Mouse (Mus musculus) ES-CJ7 (cell line): ENCODE measurements around the gene Isyna1.
"Not testable (repeated sequence)": the region's sequence is repeated elsewhere in the genome, so short reads cannot be mapped to it uniquely, and the experiment has no call there.

Experiments
- DNase-seq: peaks from one replicate; pipeline ENCODE4 v3.0.0; 2011; ENCODE audit warnings: low read depth, low spot score

Gene Isyna1

GRCm38 (mm10) chr8:70574915-70575314, 19.3 kb upstream of the Isyna1 start:
- no peak for DNase-seq

GRCm38 (mm10) chr8:70577207-70577606, 17.0 kb upstream of the Isyna1 start:
- no peak for DNase-seq

DNA sequence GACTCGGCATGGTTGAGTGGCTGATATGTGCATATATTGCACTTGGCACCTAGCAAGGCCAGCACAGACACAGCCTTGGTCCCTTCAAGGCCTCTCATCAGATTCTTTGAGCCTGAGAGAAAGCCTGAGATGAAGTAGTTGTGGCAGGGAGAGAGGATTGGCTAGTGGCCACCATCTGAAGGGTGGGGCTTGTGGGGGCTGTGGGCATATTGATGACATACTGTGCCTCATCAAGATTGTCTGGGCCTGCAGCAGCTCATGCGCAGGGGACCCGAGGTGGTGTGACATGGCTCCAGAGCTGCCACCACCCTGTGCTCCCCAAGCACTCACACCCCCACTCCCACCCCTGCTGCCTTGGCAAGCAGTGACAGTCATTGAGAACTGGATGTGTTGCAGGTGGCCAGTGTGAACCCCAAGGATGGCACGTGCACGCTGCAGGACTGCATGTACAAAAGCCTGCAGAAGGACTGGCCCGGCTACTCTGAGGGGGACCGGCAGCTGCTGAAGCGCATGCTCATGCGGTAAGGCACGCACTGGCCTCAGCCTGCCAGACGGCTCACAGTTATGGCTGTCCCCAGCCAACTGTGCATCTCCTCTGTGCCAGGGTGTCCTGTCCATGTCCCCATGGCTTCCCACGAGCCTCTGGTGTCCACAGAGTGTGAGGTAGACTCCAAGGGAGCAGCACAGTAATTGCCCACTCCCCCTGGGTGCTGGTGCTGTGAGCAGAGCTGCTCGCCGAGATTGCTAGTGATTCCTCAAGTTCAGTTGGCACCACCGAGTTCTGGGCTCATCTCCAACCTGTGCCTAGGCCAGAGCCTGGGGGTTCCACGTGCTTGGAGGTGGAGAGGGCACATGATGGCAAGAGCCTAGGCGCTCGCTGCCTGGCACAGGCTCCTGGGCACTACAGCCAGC, 10.4 kb upstream of the Isyna1 start:
- DNase-seq = no peak

DNA sequence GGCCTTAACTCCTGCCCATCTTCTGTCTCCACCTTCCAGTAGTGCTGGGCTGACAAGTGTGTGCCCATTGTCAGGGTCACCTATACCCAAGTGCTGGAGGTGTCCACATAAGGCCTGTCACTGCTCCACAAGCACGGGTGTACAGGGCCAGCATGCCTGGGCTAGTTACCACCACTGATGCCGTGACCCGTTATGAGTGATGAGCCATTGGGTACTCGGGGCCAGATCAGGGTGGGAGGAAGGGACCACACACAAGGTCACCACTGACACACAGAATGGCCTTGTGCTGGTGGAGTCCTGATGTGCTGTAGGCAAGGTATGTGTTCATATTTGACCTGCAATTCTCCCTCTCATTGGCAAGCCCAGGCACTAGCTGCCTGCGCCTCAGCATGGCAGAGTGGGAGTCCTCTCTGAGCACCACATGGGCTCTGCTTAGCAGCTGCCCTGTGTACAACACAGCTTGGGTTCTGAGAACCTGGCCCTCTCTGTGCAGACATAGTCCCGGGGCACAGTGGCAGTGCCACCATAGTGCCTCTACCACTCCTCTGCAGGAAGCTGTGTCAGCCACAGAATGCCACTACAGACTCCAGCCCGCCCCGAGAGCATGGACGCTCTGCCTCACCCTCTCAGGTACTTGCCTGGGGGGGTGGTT, 9.4 kb upstream of the Isyna1 start:
- DNase-seq = no peak

GRCm38 (mm10) chr8:70585258-70585652, 8.9 kb upstream of the Isyna1 start:
- DNase-seq = peak; percentile 67

- DNase-seq = not testable (repeated sequence)
These were observed 6.2 kb upstream of the Isyna1 start for GRCm38 (mm10) chr8:70587955-70588354.

DNA sequence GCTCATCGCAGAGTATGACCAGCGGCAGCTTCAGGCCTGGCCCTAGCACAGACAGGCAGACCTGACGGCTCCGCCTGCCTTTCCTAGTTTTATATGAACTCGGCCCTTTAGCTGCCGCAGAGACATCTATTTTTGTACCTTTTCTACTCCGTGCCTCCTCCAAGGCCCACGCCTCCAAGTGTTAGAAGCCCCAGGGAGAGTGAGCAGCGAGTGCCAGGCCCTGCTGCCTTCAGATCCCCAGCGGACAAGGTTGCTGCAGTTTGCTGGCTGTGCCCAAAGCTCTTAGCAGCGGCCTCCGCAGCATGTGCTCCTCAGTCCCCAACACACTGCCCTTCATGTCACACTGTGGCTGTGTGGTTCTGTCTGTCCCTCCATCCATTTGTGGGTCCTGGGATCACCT, 2.6 kb upstream of the Isyna1 start:
- DNase-seq = no peak

GRCm38 (mm10) chr8:70593173-70593572, 1.0 kb upstream of the Isyna1 start:
- no peak for DNase-seq

DNA sequence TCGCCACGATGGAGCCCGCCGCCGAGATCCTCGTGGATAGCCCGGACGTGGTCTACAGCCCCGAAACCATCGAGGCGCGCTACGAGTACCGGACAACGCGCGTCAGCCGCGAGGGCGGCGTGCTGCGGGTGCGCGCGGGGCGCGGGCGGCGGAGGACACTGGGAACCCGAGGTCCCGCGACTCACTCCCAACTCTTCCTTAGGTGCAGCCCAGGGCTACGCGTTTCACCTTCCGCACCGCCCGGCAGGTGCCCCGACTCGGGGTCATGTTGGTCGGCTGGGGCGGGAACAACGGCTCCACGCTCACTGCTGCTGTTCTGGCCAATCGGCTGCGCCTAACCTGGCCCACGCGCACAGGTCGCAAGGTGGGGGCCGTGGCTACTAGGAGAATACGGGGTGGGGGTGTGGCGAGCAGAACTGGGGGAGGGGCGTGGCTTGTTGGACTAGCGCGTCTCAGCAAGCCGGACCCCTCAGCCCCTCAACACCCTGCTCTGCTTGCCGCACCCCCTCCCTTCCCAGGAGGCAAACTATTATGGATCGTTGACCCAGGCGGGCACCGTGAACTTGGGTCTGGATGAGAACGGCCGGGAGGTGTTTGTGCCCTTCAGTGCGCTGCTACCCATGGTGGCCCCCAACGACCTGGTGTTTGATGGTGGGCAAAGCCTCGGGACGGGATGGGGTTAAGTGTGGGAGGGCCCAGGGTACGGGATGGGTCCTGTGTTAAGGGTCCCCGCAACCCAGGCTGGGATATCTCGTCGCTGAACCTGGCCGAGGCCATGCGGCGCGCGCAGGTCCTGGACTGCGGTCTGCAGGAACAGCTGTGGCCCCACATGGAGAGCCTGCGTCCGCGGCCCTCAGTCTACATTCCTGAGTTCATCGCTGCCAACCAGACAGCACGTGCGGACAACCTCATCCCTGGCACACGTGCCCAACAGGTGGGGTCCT, 720 bp downstream of the Isyna1 start:
- DNase-seq = peak; percentile 73

- no peak for DNase-seq
These were observed 1.6 kb downstream of the Isyna1 start for GRCm38 (mm10) chr8:70595811-70596210.

DNA sequence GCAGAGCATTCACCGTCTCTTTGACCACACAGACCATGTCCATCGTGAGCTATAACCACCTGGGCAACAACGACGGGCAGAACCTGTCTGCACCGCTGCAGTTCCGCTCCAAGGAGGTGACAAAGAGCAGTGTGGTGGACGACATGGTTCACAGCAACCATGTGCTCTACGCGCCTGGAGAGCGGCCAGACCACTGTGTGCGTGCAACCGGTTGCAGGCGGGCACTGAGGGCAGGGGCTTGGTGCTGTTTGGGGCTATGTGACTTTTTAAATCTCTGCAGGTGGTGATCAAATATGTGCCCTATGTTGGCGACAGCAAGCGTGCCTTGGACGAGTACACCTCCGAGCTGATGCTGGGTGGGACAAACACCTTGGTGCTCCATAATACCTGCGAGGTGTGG, 2.0 kb downstream of the Isyna1 start:
- no peak for DNase-seq

DNA sequence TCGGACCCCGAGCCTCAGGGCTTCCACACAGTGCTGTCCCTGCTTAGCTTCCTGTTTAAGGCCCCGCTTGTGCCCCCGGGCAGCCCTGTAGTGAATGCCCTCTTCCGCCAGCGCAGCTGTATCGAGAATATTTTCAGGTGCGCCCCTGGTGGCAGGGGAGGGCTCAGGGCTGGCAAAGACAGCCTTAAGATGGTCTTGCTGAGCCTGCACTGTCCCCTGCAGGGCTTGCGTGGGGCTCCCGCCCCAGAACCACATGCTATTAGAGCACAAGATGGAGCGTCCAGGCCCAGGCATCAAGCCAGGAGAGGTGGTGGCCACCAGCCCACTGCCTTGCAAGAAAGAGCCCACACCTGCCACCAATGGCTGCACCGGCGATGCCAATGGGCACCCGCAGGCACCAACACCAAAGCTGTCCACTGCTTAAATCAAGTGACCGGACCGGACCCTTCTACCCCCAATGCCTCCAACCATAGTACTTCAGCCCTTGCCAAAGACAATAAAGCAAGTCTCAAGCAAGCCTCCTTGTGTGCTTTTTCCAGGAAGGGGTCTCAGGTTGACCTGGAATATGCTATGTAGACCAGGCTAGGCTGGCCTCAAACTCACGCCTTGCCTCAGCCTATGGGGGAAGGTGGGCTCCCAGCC, 2.7 kb downstream of the Isyna1 start:
- DNase-seq = peak; percentile 70

DNA sequence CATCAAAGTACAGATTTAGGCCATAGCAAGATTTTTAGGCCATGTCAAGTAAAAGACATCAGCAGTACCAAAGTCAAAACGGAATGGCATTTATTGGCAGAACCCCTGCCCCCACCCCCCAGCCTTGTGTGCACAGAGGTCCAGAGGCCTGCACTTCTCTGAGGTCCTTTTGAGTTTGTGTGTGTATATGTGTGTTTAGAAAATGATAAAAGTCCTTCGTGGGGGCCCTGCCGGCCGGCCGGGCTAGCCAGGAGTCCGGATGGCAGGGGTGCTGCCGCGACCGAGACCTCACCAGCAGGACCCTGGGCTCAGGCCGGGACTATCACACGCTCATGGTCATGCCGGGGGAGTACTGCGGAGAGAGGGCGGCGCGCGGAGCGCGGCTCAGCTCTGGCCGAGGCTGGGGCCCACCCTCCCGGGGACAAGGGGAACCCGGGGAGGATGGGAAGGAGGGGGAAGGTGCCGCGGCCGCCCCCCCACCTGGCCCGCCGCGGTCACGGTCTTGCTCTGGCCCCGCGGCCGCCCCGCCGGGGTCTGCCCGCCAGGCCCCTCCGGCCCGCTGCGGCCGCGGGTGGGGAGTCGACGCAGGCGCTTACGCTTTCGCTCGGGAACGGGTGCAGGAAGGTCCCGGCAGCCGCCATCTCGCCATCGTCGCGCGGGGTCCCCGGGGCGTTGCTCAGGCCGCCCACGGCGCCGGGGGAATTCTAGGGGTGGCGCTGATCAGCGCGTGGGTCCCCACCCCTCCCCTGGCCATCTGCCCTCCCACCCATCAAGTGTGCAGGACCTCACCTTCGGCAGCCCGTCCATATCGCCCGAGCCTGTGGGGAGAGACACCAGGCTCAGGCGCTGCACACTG, 3.5 kb downstream of the Isyna1 start:
- DNase-seq = no peak

DNA sequence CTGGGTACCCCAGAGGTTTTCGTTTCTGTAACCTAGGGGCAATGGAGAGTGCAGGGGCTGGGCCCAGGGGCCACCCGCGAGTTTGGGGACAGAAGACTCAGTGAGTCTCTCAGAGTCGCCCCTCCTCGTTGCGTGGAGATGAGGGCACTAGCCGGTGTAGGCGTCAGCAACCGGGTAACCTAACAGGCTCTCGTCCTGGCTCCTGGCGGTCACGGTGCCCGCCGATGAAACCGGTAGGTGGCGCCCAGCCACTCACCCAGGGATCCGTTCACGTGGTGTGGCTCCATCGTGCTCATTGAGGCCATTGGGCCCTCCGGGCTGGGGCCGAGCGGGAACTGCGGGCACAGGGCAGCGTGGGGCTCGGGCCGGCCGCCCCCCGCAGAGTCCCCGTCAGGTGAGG, 4.1 kb downstream of the Isyna1 start:
- peak; percentile 85 for DNase-seq

DNA sequence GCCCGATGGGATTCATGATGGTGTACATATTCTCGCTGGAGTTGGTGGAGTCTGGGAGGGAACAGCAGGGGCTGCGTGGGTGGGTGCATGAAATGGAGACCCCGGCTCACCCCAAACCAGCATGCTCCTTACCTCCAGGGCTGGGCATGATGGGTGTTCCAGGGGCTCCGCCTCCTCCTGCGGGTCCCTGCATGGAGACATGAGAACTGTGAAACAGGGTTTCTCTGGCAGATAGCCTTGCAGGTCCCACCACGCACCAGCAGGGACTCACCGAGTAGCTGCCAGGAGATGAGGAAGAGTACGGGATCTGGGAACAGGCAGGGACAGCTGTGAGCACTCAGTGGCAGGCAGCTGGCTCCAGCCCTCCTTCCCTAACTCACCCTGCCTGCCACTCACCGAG, 4.5 kb downstream of the Isyna1 start:
- peak; percentile 84 for DNase-seq

GRCm38 (mm10) chr8:70599507-70600290, 5.5 kb downstream of the Isyna1 start:
- DNase-seq = no peak

- DNase-seq = peak; percentile 58
These were observed 6.5 kb downstream of the Isyna1 start for GRCm38 (mm10) chr8:70600473-70601270.

DNA sequence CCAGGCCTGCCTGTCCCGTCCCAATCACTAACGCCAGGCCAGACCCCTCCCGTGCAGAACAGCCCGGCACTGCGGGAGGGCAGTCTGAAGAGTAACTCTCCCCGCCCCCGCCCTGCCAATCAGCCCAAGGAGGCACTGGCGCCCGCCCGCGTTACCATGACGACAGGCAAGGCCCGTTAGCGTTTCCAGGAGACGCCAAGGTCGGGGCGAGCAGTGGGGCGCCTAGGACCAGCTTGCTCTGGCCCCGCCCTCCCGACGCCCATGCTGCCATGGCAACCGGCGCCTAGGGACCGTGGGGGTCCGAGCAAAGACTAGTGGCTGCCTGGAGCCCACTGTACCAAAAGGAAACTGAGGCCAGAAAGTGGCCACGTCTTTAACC, 7.1 kb downstream of the Isyna1 start:
- peak; percentile 98 for DNase-seq
